Mouse (Mus musculus) left cerebral cortex, postnatal 36 days (tissue): ENCODE measurements around the gene Szrd1. TPM values are rescaled to one million over a fixed set of nuclear protein-coding genes. Genes with fewer than 3 reads are reported as not detected.
"Not testable (repeated sequence)": the region's sequence is repeated elsewhere in the genome, so short reads cannot be mapped to it uniquely, and the experiment has no call there.

ENCODE experiments used
- DNase-seq, 2 experiments: peaks; one replicate each; pipeline ENCODE4 v3.0.0; 2021 to 2022; ENCODE audit warnings: low spot score in 2 of 2, mixed read lengths in 1 of 2
- intact Hi-C: fragments of 180-260 bp; cut with DNase I; formaldehyde crosslinking; loops from one replicate; pipeline ENCODE4 v1.15.1; 2025
- total RNA-seq, 2 experiments: library from RNA; stranded (reverse); gene quantifications; 2 replicates each; pipeline ENCODE4 v1.2.3; 2021

Gene Szrd1
- total RNA-seq, 2 experiments from 2014 or later = 48.2 to 48.8 TPM

DNA sequence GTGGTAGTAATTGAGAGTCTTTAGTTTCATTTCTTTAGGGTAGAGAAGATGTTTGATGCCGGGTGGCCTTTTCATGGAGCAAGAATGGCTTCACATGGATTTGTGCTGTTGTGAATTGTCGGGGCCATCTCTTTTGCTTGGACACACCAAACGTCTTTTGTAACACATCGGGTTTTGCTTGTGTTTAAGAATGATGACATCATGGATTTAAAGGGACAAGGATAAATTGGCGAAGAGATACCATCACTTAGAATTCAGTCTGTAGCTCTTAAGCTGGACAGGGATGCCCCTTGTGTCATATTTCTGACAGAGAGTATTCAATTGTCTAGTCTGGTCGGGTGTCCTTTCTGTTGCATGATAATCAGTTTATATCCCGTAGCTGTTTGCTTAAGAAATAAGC, 9.5 kb upstream of the Szrd1 start:
- intact Hi-C loops = loop anchor here (5.0 to 10.0 kb wide), 2 partner anchors 33 to 96 kb away; no protein-coding TSS in a partner anchor
- DNase-seq = no peak

DNA sequence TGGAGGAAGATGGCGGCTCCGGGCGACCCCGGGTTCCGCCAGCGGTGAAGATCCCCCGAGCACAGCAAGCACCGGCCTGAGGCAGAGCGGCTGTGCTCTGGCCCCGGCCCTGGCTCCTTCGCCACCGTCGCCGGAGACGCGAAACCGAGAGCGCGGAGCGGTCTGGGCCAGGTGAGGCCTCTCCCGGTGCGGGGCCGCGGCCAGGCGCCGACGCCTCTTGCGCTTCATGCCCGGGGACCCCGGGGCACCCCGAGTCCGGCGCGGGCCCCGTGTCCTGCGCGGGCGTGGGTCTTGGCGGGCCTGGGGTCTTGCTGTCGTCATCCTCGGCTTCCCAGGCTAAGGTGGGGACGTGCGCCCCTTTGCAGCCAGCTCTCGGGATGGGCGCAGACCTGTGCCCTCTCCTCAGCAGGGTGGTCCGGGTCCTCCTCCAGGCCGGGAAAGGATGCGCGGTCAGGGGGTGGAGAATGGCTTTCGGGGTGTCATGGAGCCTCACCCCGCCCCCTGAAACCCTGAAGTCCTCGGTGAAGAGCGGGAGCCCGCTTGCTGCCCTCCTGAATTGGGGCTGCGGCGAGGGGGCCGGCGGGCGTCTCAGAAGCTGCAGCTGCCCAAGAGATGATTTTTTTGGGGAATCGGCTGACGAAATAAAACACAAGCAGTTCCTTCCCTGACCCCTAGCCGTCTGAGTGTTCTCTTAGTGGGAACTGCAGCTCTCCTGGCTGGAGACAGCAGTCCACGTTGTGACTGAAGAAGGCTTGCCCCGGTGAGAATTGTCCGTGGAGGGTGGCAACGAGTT, 8.6 kb upstream of the Szrd1 start:
- peak; percentile 30 to 39 for DNase-seq

DNA sequence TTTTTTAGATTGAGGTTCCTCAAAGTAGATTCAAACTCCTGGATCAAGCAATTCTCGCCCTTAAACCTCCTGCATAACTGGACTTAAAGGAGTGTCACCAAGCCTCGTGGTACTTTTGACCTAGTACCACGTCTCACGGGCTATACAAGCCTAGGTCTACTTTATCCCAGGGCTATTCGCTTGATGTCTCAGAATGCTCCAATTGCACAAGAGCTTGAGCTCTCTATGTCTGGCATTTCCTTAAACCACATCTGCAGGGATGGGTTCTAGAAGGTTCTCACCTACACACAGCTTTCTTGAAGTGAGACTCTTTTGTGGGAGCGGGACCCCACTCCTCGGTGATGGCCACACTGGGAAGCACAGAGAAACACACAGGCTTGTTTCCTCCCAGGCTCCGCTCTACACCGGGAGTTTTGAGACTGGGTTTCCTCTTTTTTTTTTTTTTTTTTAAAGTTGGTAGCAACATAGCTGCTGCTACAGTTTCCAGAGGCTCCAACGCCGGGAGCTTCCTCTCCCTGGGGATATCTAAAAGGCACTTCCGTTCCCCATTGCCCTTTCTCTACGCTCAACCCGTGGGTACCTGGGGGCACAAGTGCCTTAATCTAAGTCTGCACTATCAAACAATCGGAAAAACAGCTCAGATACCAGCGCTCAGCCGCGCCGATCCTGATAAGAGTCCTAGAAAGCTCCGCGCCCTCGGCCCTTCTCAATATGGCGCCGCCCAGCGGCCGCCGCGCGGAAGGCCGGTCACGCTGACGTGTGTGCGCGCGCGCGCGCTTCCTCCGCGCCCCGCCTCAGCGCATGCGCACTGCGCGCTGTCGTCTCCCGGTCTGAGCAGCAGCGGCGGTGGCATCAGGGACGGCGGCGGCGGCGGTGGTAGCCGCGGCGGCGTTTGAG, 7.8 kb upstream of the Szrd1 start, which contains the start of gene Fbxo42:
Fbxo42 (plus strand) TSS at position 802 of the 897 bp plus-strand sequence.
- intact Hi-C loops = loop anchor here (5.0 to 10.0 kb wide), 2 partner anchors 35 to 97 kb away; no protein-coding TSS in a partner anchor

More for the DNA sequence above, 8.6 kb upstream of the Szrd1 start:
- intact Hi-C loops = loop anchor here (5.0 to 10.0 kb wide), 2 partner anchors 34 to 97 kb away; no protein-coding TSS in a partner anchor

DNA sequence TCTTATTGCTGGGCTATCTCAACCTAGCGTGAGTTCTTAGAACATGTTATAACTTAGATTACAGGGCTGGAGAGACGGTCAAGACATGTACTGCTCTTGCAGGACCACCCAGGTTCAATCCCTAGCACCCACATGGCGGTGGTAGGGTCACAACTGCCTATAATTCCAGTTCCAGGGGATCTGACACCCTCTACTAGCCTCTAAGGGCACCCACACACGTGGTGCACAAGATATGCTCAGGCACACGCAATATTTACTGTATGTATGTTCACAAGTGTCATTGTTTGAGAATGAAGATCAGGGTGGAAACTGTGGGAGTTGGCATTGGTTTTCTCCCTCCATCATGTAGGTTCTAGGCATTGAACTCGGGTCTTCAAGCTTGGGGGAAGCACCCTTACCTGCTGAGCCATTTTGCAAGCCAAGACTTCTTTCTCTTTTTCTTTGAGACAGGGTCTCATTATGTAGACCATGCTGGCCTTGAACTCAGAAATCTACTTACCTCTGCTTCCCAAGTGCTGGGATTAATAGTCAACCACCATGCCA, 7.0 kb upstream of the Szrd1 start:
- intact Hi-C loops = loop anchor here (5.0 to 10.0 kb wide), 2 partner anchors 36 to 98 kb away; no protein-coding TSS in a partner anchor

More for the DNA sequence above, 7.8 kb upstream of the Szrd1 start, which contains the start of gene Fbxo42:
- peak; percentile 93 to 96 for DNase-seq

DNA sequence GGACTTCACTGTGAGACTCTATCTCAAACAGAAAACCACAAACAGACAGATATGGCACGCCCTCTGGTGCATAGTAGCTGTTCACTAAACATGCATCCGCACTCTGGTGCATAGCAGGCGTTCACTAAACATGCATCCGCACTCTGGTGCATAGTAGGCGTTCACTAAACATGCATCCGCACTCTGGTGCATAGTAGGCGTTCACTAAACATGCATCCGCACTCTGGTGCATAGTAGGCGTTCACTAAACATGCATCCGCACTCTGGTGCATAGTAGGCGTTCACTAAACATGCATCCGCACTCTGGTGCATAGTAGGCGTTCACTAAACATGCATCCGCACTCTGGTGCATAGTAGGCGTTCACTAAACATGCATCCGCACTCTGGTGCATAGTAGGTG, 5.5 kb upstream of the Szrd1 start:
- DNase-seq = not testable (repeated sequence)
- intact Hi-C loops = loop anchor here (5.0 to 10.0 kb wide), 2 partner anchors 37 to 100 kb away; no protein-coding TSS in a partner anchor

More for the DNA sequence above, 7.0 kb upstream of the Szrd1 start:
- no peak for DNase-seq

GRCm38 (mm10) chr4:141142285-141142811, 2.8 kb upstream of the Szrd1 start:
- peak; percentile 66 to 79 for DNase-seq
- intact Hi-C loops = loop anchor here (1.0 to 10.0 kb wide), 3 partner anchors 102 to 221 kb away; no protein-coding TSS in a partner anchor

GRCm38 (mm10) chr4:141140967-141141366, 1.4 kb upstream of the Szrd1 start:
- intact Hi-C loops = loop anchor here (5.0 to 10.0 kb wide), 2 partner anchors 104 to 126 kb away; no protein-coding TSS in a partner anchor
- DNase-seq = no peak

GRCm38 (mm10) chr4:141140354-141140753, 779 bp upstream of the Szrd1 start:
- intact Hi-C loops = loop anchor here (5.0 to 10.0 kb wide), 2 partner anchors 104 to 127 kb away; no protein-coding TSS in a partner anchor
- DNase-seq = not testable (repeated sequence)

GRCm38 (mm10) chr4:141138425-141139115, 1.0 kb downstream of the Szrd1 start:
- intact Hi-C loops = loop anchor here (5.0 kb wide), 1 partner anchor 61 kb away; the partner anchor contains the start of gene Necap2
- no peak for DNase-seq

DNA sequence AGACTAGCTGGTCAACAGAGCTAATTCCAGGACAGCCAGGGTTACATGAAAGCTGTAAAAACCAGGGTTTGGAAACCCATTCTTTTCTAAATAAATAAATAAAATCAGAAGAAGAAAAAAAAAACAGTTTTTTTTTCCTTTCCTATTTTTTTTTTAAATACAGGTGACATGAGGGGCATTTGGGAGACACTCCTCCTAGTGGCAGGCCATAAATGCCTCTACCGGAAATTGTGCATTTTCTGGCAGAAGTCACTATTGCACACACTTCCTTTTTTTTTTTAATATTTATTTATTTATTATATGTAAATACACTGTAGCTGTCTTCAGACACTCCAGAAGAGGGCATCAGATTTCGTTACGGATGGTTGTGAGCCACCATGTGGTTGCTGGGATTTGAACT, 1.8 kb downstream of the Szrd1 start:
- not testable (repeated sequence) for DNase-seq
- intact Hi-C loops = loop anchor here (5.0 kb wide), 1 partner anchor 60 kb away; the partner anchor contains the start of gene Necap2

GRCm38 (mm10) chr4:141136126-141136525, 3.4 kb downstream of the Szrd1 start:
- intact Hi-C loops = loop anchor here (5.0 kb wide), 1 partner anchor 59 kb away; the partner anchor contains the start of gene Necap2

DNA sequence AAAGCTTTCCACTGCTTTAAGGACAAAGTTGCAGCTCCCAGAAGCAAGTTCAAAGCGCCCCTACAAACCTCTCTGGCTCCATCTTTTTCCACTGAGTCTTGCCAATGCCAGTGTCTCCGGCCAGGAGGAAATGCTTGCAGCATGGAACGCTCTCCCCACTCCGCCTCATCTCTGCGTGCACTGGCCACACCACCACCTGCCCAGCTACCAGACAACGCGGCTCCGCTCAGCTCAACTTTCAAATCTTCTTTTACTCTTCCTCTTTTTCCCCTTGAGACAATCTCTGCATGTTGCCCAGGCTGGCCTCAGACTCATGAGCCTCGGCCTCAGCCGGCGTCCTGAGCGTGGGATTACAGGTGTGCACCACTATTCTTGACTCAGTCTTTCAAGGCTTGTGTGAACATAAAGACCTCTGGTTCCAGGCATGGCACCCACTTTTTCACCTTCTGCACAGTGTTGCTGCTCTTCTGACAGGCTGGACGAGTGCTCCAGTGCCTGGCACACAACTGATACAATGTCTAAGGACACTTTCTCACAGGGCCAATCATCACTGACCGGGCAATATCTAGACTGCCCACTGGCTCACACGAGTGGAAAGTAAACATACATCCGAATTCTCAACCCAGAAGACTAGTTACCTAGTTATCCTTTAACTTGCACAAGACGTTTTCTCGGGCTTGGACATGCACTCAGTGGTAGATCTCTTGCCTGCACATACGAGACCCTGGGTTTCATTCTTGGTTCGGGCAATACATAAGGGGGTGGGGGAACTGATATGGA, 4.6 kb downstream of the Szrd1 start:
- intact Hi-C loops = loop anchor here (5.0 kb wide), 1 partner anchor 58 kb away; the partner anchor contains the start of gene Necap2
- DNase-seq = no peak

More at GRCm38 (mm10) chr4:141136126-141136525, 3.4 kb downstream of the Szrd1 start:
- no peak for DNase-seq

DNA sequence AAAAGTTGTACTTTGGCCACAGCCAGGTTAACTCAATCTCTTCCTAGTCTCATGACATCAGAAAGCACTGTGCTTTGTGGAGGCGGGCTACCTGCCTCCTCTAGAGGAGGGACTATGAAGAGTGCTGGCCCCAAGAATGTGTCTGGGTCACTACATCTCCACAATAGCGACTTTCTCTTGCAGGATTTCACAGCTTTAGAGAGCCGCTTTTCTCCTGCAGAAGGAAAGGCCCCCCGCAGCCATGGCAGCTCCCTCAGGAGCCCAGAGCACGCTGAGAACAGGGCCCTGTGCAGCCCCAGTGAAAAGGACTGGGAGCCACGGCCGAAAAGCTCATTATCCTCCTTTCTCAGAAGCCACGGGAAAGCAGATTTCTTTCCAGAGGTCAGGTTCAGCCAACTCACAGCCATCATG, 5.5 kb downstream of the Szrd1 start:
- DNase-seq = peak in 1 of 2 experiments; percentile 25
- intact Hi-C loops = no loop called here

- intact Hi-C loops = no loop called here
- DNase-seq = no peak
Observed at GRCm38 (mm10) chr4:141133227-141133626, 6.3 kb downstream of the Szrd1 start.

- intact Hi-C loops = no loop called here
- DNase-seq = no peak
Observed at GRCm38 (mm10) chr4:141132191-141132590, 7.4 kb downstream of the Szrd1 start.

DNA sequence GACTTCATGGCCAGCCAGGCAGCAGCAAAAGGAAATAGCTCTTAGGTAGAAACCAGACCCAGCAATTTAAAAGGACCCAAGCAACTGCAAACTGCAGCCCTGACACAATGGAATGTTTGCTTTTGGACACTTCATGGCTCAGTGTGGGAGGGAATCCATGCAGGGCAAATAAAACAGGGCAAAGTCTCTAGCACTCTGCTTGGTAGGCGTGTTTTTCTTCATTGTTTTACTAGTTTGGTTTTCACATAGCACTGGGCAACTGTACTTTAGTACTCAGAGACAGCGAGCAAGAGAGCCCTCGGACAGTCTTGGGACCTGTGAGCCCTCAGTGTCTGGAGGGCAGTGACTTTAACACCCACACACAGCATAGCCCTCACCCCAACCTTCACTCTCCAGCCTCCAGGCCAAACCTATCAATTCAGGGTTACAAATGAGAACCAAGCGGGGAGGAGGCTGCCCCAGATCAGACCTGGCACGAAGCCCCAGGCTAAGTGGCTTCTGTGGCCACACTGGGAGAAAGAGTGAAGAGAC, 8.0 kb downstream of the Szrd1 start:
- DNase-seq = no peak
- intact Hi-C loops = no loop called here

- DNase-seq = no peak
- intact Hi-C loops = no loop called here
Observed at GRCm38 (mm10) chr4:141130704-141131342, 8.8 kb downstream of the Szrd1 start.
